Mouse (Mus musculus) intestine, postnatal 0 days (tissue): ENCODE measurements around the gene Dpy19l3. TPM values are rescaled to one million over a fixed set of nuclear protein-coding genes. Genes with fewer than 3 reads are reported as not detected.

Experiments
- ATAC-seq: fragments of 200-750 bp; cut with Nextera tagmentation; 2 replicates; pipeline ENCODE4 v1.8.0; 2017; ENCODE audit warnings: mild to moderate bottlenecking, moderate TSS enrichment, moderate library complexity
- H3K27ac ChIP-seq: fragments of 300-500 bp; sonication (generic); 2 replicates; pipeline ENCODE4 v1.5.1; 2014; ENCODE audit warnings: mild to moderate bottlenecking, low read depth, low read length, moderate library complexity
- H3K27me3 ChIP-seq: fragments of 300-500 bp; sonication (generic); replicated peaks from 2 replicates; pipeline ENCODE4 v1.6.1; 2014; ENCODE audit warnings: low read length, mixed read lengths; ENCODE audit not compliant: control insufficient read depth, insufficient read depth
- H3K36me3 ChIP-seq: fragments of 300-500 bp; sonication (generic); 2 replicates; pipeline ENCODE4 v1.6.1; 2014; ENCODE audit warnings: mild to moderate bottlenecking, moderate library complexity; ENCODE audit not compliant: control insufficient read depth, insufficient read depth
- H3K4me1 ChIP-seq: fragments of 300-500 bp; sonication (generic); replicated peaks from 2 replicates; pipeline ENCODE4 v1.6.1; 2014; ENCODE audit warnings: antibody characterized with exemption, low read length, mixed read lengths; ENCODE audit not compliant: control insufficient read depth, insufficient read depth
- H3K4me2 ChIP-seq: fragments of 300-500 bp; sonication (generic); replicated peaks from 2 replicates; pipeline ENCODE4 v1.6.1; 2014; ENCODE audit warnings: low read depth, mild to moderate bottlenecking, moderate library complexity
- H3K4me3 ChIP-seq: fragments of 300-500 bp; sonication (generic); 2 replicates; pipeline ENCODE4 v1.5.1; 2014; ENCODE audit warnings: low read depth, low read length
- H3K9ac ChIP-seq: fragments of 300-500 bp; sonication (generic); 2 replicates; pipeline ENCODE4 v1.6.1; 2014; ENCODE audit warnings: mild to moderate bottlenecking, low read depth, low read length
- H3K9me3 ChIP-seq: fragments of 300-500 bp; sonication (generic); 2 replicates; pipeline ENCODE4 v1.6.1; 2016; ENCODE audit warnings: mixed run types; ENCODE audit not compliant: control insufficient read depth
- CTCF ChIP-seq: sonication (generic); IDR thresholded peaks from 2 replicates; pipeline ENCODE4 v1.5.1; 2016; ENCODE audit warnings: low read depth, mild to moderate bottlenecking, control low read depth, antibody characterized with exemption, moderate library complexity
- WGBS: fragments of 180-500 bp; shearing (Covaris S2); extraction: QIAGEN DNeasy Blood & Tissue Kit; methylation state at CpG from one replicate; pipeline ENCODE4 v1.1.7; 2014; 5-methylcytosine and 5-hydroxymethylcytosine counted together
- polyA plus RNA-seq: library from polyadenylated mRNA; unstranded; fragments of >200 nt; fragmentation: Nextera tagmentation; extraction: Ambion mirVana; gene quantifications from 2 replicates; pipeline ENCODE4 v1.2.1, GENCODE M21; 2015

The Dpy19l3 gene
- polyA plus RNA-seq, 1 experiment from 2014 or later = 7.2 TPM

DNA sequence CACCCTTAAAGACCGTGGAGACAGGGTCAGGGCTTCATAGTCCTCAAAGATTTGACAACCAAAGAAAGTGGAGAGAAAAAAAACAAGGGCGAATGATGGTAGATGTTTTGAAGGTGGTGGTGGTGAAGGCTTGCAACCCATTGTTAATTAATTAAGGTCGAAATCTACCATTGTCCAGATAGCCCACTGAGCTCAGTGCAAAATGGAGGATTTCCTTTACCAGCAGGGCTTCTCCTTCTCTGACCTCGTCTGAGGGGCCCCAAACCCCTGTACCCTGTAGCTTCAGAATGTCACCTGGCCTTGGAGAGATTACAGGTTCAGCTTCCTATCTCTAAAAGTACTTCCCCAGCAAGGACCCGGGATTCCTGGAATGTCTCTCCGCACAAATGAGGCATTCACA is 96.4 kb downstream of the Dpy19l3 start:
- Histone ChIP-seq H3K9ac (no peak overlapping the region), H3K27me3 (no peaks in the 10 kb centered on the region), H3K9me3 (no peaks in the 10 kb centered on the region), H3K4me1 (no peaks in the 10 kb centered on the region), H3K27ac (no peak overlapping the region), H3K4me2 (no peak overlapping the region), H3K36me3 (no peaks in the 10 kb centered on the region), H3K4me3 (no peak overlapping the region)
- WGBS = 56% methylated on average over 6 of the region's 6 CpGs
- ATAC-seq = no peak
- TF ChIP-seq CTCF = no peak

DNA sequence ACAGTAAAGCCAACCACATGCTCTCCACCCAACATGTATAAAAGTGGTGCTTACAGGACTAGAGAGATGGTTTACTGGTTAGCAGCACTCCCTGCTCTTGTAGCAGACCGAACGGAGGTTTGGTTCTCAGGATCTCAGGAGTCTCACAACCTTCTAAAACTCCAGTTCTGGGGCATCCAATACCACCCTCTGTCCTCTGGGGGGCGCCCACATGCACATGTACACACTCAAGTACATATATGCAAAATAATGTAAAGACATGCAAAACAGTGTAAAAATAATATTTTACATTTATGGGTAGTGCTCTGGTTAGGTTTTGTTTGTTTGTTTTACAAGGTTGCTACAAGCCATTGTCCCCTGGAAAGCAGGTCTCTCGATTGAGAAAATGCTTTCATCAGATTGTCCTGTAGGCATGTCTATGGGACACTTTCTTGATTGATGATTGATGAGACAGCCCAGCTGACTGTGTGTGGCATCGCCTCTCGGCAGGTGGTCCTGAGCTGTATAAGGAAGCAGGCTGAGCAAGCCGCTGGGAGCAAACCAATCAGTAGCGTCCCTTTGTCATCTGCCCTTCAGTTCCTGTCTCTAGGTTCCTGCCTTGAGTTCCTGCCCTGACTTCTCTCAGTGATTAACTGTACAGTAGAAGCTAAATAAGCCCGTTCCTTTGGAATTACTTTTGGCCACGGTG is 102.5 kb downstream of the Dpy19l3 start:
- H3K4me3 ChIP-seq = no peak overlapping the region
- H3K9me3 ChIP-seq = no peaks in the 10 kb centered on the region
- no peaks in the 10 kb centered on the region for H3K27me3 ChIP-seq
- no peaks in the 10 kb centered on the region for H3K36me3 ChIP-seq
- H3K9ac ChIP-seq = no peak overlapping the region
- peak; percentile 33; the same call in 1 of the 2 replicates for TF ChIP-seq CTCF
- no peak overlapping the region for H3K27ac ChIP-seq
- no peak overlapping the region for H3K4me2 ChIP-seq
- 82% methylated on average over 10 of the region's 10 CpGs for WGBS
- no peaks in the 10 kb centered on the region for H3K4me1 ChIP-seq
- no peak for ATAC-seq

DNA sequence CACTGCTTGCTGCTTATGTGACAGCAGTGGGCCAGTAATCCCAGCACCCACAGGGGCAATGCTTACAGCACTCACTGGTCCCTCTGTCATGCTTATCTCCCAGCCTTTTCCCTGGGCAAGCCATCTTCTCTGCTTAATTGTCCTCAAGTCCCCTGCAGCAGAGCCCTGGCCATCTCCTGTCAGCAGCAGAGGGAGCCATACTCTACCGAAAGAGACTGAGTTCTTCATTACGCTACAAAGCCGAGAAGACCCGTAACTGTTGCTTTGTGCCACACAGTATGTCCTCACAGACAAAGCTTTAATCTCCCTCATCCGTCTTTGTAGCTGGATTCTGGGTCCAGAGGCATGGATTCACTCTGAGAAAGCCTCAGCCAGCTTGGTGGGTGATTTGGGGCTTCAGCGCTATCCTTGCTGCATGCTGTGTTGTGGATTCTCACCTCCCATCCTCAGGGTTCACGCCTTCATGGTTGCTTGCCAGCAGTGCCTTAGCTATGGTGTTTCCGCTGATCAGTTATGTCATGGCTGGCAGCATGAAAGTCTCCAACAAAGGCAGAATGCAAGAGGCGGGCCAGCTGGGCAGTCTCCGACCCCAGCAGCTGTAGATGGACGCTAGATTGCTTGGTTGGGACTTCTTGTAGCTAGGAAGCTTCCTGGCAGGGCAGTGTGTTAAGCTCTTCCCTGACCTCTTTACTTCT is 103.4 kb downstream of the Dpy19l3 start:
- ATAC-seq = no peak
- no peak overlapping the region for H3K9ac ChIP-seq
- H3K27ac ChIP-seq = no peak overlapping the region
- no peaks in the 10 kb centered on the region for H3K9me3 ChIP-seq
- peak; percentile 35 for TF ChIP-seq CTCF
- H3K27me3 ChIP-seq = no peaks in the 10 kb centered on the region
- no peaks in the 10 kb centered on the region for H3K4me1 ChIP-seq
- WGBS = 76% methylated on average over 11 of the region's 11 CpGs
- no peak overlapping the region for H3K4me2 ChIP-seq
- H3K36me3 ChIP-seq = no peaks in the 10 kb centered on the region
- no peak overlapping the region for H3K4me3 ChIP-seq

DNA sequence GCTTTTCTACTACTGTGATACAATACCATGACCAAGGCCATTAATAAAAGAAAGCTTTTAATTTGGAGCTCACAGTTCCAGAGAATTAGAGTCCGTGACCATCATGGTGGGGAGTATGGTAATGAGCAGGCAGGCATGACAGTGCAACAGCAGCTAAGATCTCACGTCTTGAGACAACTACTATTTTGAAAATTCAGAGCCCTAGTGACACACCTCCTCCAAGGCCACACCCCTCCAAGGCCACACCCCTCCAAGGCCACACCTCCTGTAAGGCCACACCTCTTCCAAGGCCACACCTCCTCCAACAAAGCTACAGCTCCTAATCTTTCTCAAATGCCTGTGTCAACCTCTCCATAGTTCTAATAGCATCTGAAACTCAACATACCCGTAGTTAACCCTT is 105.2 kb downstream of the Dpy19l3 start:
- no peak for TF ChIP-seq CTCF
- WGBS = 39% methylated on average over 3 of the region's 3 CpGs
- Histone ChIP-seq H3K9me3 (no peaks in the 10 kb centered on the region), H3K4me2 (no peak overlapping the region), H3K4me3 (no peak overlapping the region), H3K27ac (no peak overlapping the region), H3K27me3 (no peaks in the 10 kb centered on the region), H3K9ac (no peak overlapping the region), H3K36me3 (0 out of 2 replicates have a peak, but pooled peaks cover 7% of the 10 kb centered on the region), H3K4me1 (no peaks in the 10 kb centered on the region)
- 0 out of 2 replicates have a peak, but pooled peaks have one; percentile 17 for ATAC-seq

DNA sequence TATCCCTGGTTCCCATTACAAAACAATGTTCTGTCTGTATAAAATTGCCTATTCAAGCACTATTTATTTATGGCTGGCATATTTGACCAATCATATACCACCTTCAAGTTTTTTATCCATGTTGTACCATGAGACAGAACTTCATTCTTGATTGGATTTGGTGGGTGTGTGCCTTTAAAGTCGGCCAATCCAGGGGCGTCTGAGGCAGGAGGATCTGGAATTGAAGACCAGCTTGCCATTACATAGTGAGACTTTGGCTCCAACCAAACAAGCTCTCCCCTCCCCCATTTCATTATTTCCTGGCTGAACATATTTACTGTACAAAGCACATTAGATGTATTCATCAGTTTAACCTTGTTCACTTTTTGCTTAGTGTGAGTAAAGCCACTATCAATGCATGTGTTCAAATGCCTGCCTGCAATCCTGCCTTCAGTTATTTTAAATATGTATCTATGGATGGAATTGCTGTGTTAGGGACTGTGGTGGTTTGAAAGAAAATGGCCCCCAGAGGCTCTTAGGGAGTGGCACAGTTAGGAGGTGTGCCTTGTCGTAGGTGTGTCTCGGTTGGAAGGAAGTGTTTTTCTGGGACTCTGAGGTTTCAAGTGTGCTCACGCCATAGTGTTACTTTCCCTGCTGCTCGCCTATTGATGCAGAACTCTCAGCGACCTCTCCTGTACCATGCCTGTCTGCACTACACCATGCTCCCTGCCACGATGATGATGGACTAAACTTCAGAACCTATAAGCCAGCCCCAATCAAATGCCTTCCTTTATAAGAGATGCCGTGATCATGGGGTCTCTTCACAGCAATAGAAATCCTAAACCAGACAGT is 105.8 kb downstream of the Dpy19l3 start:
- Histone ChIP-seq H3K36me3 (peaks cover 12% of the 10 kb centered on the region; the same call in 1 of the 2 replicates), H3K4me3 (no peak overlapping the region), H3K27me3 (no peaks in the 10 kb centered on the region), H3K4me2 (no peak overlapping the region), H3K9me3 (no peaks in the 10 kb centered on the region), H3K4me1 (no peaks in the 10 kb centered on the region), H3K27ac (no peak overlapping the region), H3K9ac (no peak overlapping the region)
- ATAC-seq = no peak
- no peak for TF ChIP-seq CTCF
- WGBS = 66% methylated on average over 9 of the region's 9 CpGs

DNA sequence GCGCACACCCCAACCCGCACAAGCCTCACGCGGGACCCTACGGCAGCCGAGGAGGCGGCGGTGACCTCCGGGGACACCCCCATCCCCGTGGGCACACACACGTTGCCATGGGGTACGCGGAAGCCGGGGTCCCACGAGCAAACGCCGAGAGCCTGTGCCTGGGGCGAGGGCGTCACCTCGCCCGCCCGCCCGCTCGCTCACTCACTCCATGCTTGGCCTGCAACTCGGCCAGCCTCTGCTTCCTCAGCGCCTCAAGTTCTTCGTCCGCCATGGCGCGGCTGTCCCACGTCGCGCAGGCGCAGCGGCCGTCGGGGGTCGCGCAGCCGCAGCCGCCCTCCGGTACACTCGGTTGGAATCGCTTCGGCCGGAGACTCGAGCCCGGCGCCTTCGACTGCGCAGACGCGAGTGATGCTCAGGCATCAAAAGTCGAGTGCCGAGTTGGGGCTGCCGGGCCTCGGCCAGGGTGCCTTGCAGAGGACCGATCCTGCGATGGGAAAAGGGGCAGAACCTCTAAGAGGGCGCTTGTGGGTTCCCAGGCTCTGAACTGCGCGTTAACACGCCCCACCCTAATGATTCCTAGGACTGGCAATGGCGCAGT is 107.1 kb downstream of the Dpy19l3 start, which contains the start of gene Pdcd5:
Pdcd5 (minus strand) TSS at position 421 of the 598 bp plus-strand sequence.
- Histone ChIP-seq H3K4me2 (peak within 1 kb of the TSS; percentile 84), H3K4me3 (peak within 1 kb of the TSS; percentile 93), H3K27ac (no peak within 1 kb of the TSS), H3K4me1 (no peaks in the 10 kb centered on the region), H3K27me3 (no peaks in the 10 kb centered on the region), H3K9me3 (no peaks in the 10 kb centered on the region), H3K9ac (peak within 1 kb of the TSS; percentile 90), H3K36me3 (peaks cover 25% of the 10 kb centered on the region)
- peak; percentile 83 for ATAC-seq
- under 1% methylated on average over 64 of the region's 64 CpGs for WGBS
- TF ChIP-seq CTCF = peak; percentile 30; the same call in 1 of the 2 replicates
